Mouse (Mus musculus): ENCODE data around the gene Ctnnd1. TPM values are rescaled to one million over a fixed set of nuclear protein-coding genes. Genes with fewer than 3 reads are reported as not detected.

The Ctnnd1 gene
- polyA plus RNA-seq, 1 experiment from 2014 or later: 49.0 TPM

GRCm38 (mm10) chr2:84669828-84670568, 19.4 kb upstream of the Ctnnd1 start:
- Histone ChIP-seq H3K36me3 (peaks cover 37% of the 10 kb centered on the region), H3K9me3 (no peaks in the 10 kb centered on the region), H3K27me3 (no peaks in the 10 kb centered on the region), H3K4me2 (replicated peaks) (peak overlapping the region; percentile 62), H3K27ac (peak overlapping the region; percentile 97), H3K4me3 (peak overlapping the region; percentile 90), H3K4me1 (peaks cover 4% of the 10 kb centered on the region; the same call in 1 of the 2 replicates), H3K9ac (peak overlapping the region; percentile 91)
- WGBS: 3% methylated on average over 39 of the region's 39 CpGs
- ATAC-seq (ENCODE audit: insufficient number of reproducible peaks, insufficient read depth, low FRiP score, low TSS enrichment): peak; percentile 77

GRCm38 (mm10) chr2:84666081-84666480, 15.5 kb upstream of the Ctnnd1 start:
- ATAC-seq (ENCODE audit: insufficient number of reproducible peaks, insufficient read depth, low FRiP score, low TSS enrichment): no peak
- H3K27ac ChIP-seq: no peak overlapping the region

GRCm38 (mm10) chr2:84662866-84663265, 12.3 kb upstream of the Ctnnd1 start:
- Histone ChIP-seq H3K4me1 (no peaks in the 10 kb centered on the region), H3K4me2 (replicated peaks) (no peak overlapping the region), H3K9ac (no peak overlapping the region), H3K27me3 (no peaks in the 10 kb centered on the region), H3K9me3 (no peaks in the 10 kb centered on the region), H3K4me3 (no peak overlapping the region), H3K36me3 (no peaks in the 10 kb centered on the region), H3K27ac (no peak overlapping the region)
- no peak for ATAC-seq (ENCODE audit: insufficient number of reproducible peaks, insufficient read depth, low FRiP score, low TSS enrichment)
- WGBS: 28% methylated on average over 2 of the region's 2 CpGs

More at GRCm38 (mm10) chr2:84666081-84666480, 15.5 kb upstream of the Ctnnd1 start:
- Histone ChIP-seq H3K4me2 (replicated peaks) (no peak overlapping the region), H3K36me3 (peaks cover 14% of the 10 kb centered on the region), H3K27me3 (no peaks in the 10 kb centered on the region), H3K9ac (no peak overlapping the region), H3K9me3 (no peaks in the 10 kb centered on the region), H3K4me3 (no peak overlapping the region), H3K4me1 (peaks cover 4% of the 10 kb centered on the region; the same call in 1 of the 2 replicates)
- WGBS: 61% methylated on average over 12 of the region's 12 CpGs

- H3K4me3 ChIP-seq: no peak overlapping the region
- no peaks in the 10 kb centered on the region for H3K36me3 ChIP-seq
- H3K27me3 ChIP-seq: no peaks in the 10 kb centered on the region
- 66% methylated on average over 3 of the region's 3 CpGs for WGBS
- no peak overlapping the region for H3K4me2 ChIP-seq (replicated peaks)
- no peaks in the 10 kb centered on the region for H3K4me1 ChIP-seq
- ATAC-seq (ENCODE audit: insufficient number of reproducible peaks, insufficient read depth, low FRiP score, low TSS enrichment): no peak
- no peaks in the 10 kb centered on the region for H3K9me3 ChIP-seq
- no peak overlapping the region for H3K27ac ChIP-seq
- H3K9ac ChIP-seq: no peak overlapping the region
Observed at GRCm38 (mm10) chr2:84660253-84660652, 9.7 kb upstream of the Ctnnd1 start.

GRCm38 (mm10) chr2:84658806-84659205, 8.2 kb upstream of the Ctnnd1 start, which contains the start of gene Btbd18:
TSS of gene Btbd18 (plus strand) at chr2:84659079.
- Histone ChIP-seq H3K27me3 (no peaks in the 10 kb centered on the region), H3K4me3 (no peak within 1 kb of the TSS), H3K4me1 (no peaks in the 10 kb centered on the region), H3K27ac (no peak within 1 kb of the TSS), H3K4me2 (replicated peaks) (no peak within 1 kb of the TSS), H3K36me3 (no peaks in the 10 kb centered on the region), H3K9ac (no peak within 1 kb of the TSS), H3K9me3 (no peaks in the 10 kb centered on the region)
- WGBS: 93% methylated on average over 32 of the region's 32 CpGs
- no peak for ATAC-seq (ENCODE audit: insufficient number of reproducible peaks, insufficient read depth, low FRiP score, low TSS enrichment)

- Histone ChIP-seq H3K9ac (no peak overlapping the region), H3K4me3 (no peak overlapping the region), H3K9me3 (no peaks in the 10 kb centered on the region), H3K4me2 (replicated peaks) (no peak overlapping the region), H3K4me1 (no peaks in the 10 kb centered on the region), H3K27ac (no peak overlapping the region), H3K27me3 (no peaks in the 10 kb centered on the region), H3K36me3 (no peaks in the 10 kb centered on the region)
- no peak for ATAC-seq (ENCODE audit: insufficient number of reproducible peaks, insufficient read depth, low FRiP score, low TSS enrichment)
- WGBS: 53% methylated on average over 1 of the region's 1 CpGs
Observed at GRCm38 (mm10) chr2:84655864-84656263, 5.3 kb upstream of the Ctnnd1 start.

- no peaks in the 10 kb centered on the region for H3K36me3 ChIP-seq
- no peak for ATAC-seq (ENCODE audit: insufficient number of reproducible peaks, insufficient read depth, low FRiP score, low TSS enrichment)
- no peak overlapping the region for H3K27ac ChIP-seq
- H3K9me3 ChIP-seq: no peaks in the 10 kb centered on the region
- no peak overlapping the region for H3K4me3 ChIP-seq
- no peak overlapping the region for H3K4me2 ChIP-seq (replicated peaks)
- H3K4me1 ChIP-seq: 0 out of 2 replicates have a peak, but pooled peaks cover 2% of the 10 kb centered on the region
- H3K27me3 ChIP-seq: no peaks in the 10 kb centered on the region
- no peak overlapping the region for H3K9ac ChIP-seq
Observed at GRCm38 (mm10) chr2:84653354-84653753, 2.8 kb upstream of the Ctnnd1 start.

GRCm38 (mm10) chr2:84649674-84650073, 891 bp downstream of the Ctnnd1 start:
- Histone ChIP-seq H3K27ac (peak overlapping the region; percentile 96), H3K4me1 (0 out of 2 replicates have a peak, but pooled peaks cover 8% of the 10 kb centered on the region), H3K27me3 (no peaks in the 10 kb centered on the region), H3K9ac (peak overlapping the region; percentile 85), H3K9me3 (no peaks in the 10 kb centered on the region), H3K36me3 (no peaks in the 10 kb centered on the region), H3K4me2 (replicated peaks) (peak overlapping the region; percentile 83), H3K4me3 (peak overlapping the region; percentile 67)
- ATAC-seq (ENCODE audit: insufficient number of reproducible peaks, insufficient read depth, low FRiP score, low TSS enrichment): no peak
- WGBS: 0% methylated on average over 10 of the region's 10 CpGs

GRCm38 (mm10) chr2:84648369-84648768, 2.2 kb downstream of the Ctnnd1 start:
- Histone ChIP-seq H3K9ac (no peak overlapping the region), H3K27ac (no peak overlapping the region), H3K27me3 (no peaks in the 10 kb centered on the region), H3K36me3 (no peaks in the 10 kb centered on the region), H3K4me3 (peak overlapping the region; percentile 33), H3K4me1 (0 out of 2 replicates have a peak, but pooled peaks cover 8% of the 10 kb centered on the region), H3K4me2 (replicated peaks) (peak overlapping the region; percentile 83), H3K9me3 (no peaks in the 10 kb centered on the region)
- no peak for ATAC-seq (ENCODE audit: insufficient number of reproducible peaks, insufficient read depth, low FRiP score, low TSS enrichment)
- WGBS: 38% methylated on average over 6 of the region's 6 CpGs

- Histone ChIP-seq H3K9me3 (no peaks in the 10 kb centered on the region), H3K9ac (no peak overlapping the region), H3K36me3 (no peaks in the 10 kb centered on the region), H3K4me1 (0 out of 2 replicates have a peak, but pooled peaks cover 8% of the 10 kb centered on the region), H3K4me2 (replicated peaks) (no peak overlapping the region), H3K27ac (no peak overlapping the region), H3K4me3 (no peak overlapping the region), H3K27me3 (no peaks in the 10 kb centered on the region)
- no peak for ATAC-seq (ENCODE audit: insufficient number of reproducible peaks, insufficient read depth, low FRiP score, low TSS enrichment)
- WGBS: 95% methylated on average over 6 of the region's 6 CpGs
Observed at GRCm38 (mm10) chr2:84647051-84647568, 3.5 kb downstream of the Ctnnd1 start.

GRCm38 (mm10) chr2:84646138-84646537, 4.4 kb downstream of the Ctnnd1 start:
- Histone ChIP-seq H3K9me3 (no peaks in the 10 kb centered on the region), H3K4me3 (no peak overlapping the region), H3K4me1 (0 out of 2 replicates have a peak, but pooled peaks cover 8% of the 10 kb centered on the region), H3K27me3 (no peaks in the 10 kb centered on the region), H3K4me2 (replicated peaks) (no peak overlapping the region), H3K36me3 (no peaks in the 10 kb centered on the region), H3K27ac (no peak overlapping the region), H3K9ac (no peak overlapping the region)
- 86% methylated on average over 1 of the region's 1 CpGs for WGBS
- no peak for ATAC-seq (ENCODE audit: insufficient number of reproducible peaks, insufficient read depth, low FRiP score, low TSS enrichment)

- Histone ChIP-seq H3K27me3 (no peaks in the 10 kb centered on the region), H3K4me2 (replicated peaks) (no peak overlapping the region), H3K9me3 (no peaks in the 10 kb centered on the region), H3K27ac (no peak overlapping the region), H3K36me3 (no peaks in the 10 kb centered on the region; the same call in 1 of the 2 replicates), H3K4me1 (peaks cover 32% of the 10 kb centered on the region), H3K9ac (no peak overlapping the region), H3K4me3 (no peak overlapping the region)
- no peak for ATAC-seq (ENCODE audit: insufficient number of reproducible peaks, insufficient read depth, low FRiP score, low TSS enrichment)
Observed at GRCm38 (mm10) chr2:84640833-84641232, 9.7 kb downstream of the Ctnnd1 start.

All from embryonic facial prominence, embryonic 12.5 days (tissue).